ENCODE assay signal across 18 mouse cellular contexts in genomic region chr16:85637079-85637478, GRCm38 (mm10).
"Had no signal": no experiment of that assay in that cellular context is flagged by ENCODE, and none has a peak within 500 bp of the region (broad histone marks: within the 10 kb centered on the region; RNA-seq: fewer than 3 reads in every experiment).

No protein-coding gene starts in this region.

- H3K4me3 ChIP-seq: liver, embryonic 12.5 days; megakaryocyte, embryonic 14.5 days; midbrain, embryonic 12.5 days had no signal

- H3K9me3 ChIP-seq: liver, embryonic 12.5 days; midbrain, embryonic 12.5 days had no signal

- DNase-seq: lung, adult 18-20 months; lung, embryonic 14.5 days; lung, postnatal 10 days; lung, postnatal 4 days; midbrain, embryonic 14.5 days; retina, postnatal 1 day; right cerebral cortex, adult 18-20 months; right cerebral cortex, postnatal 25 days; right cerebral cortex, postnatal 4 days; spleen, adult 18-20 months; thymus, adult 18-20 months; thymus, postnatal 14 days; thymus, postnatal 36 days had no signal

- H3K4me1 ChIP-seq: liver, embryonic 12.5 days; megakaryocyte, embryonic 14.5 days; midbrain, embryonic 12.5 days had no signal

- H3K27ac ChIP-seq: liver, embryonic 12.5 days; liver, embryonic 14.5 days; midbrain, embryonic 12.5 days had no signal

- H3K4me2 ChIP-seq: liver, embryonic 12.5 days; lung, embryonic 14.5 days; midbrain, embryonic 12.5 days had no signal

- H3K36me3 ChIP-seq: liver, embryonic 12.5 days; midbrain, embryonic 12.5 days had no signal

- ATAC-seq: liver, embryonic 12.5 days; midbrain, embryonic 16.5 days had no signal

- H3K27me3 ChIP-seq: liver, embryonic 12.5 days; megakaryocyte, embryonic 14.5 days; midbrain, embryonic 12.5 days had no signal

- H3K9ac ChIP-seq: liver, embryonic 12.5 days; liver, embryonic 14.5 days; lung, embryonic 14.5 days; midbrain, embryonic 12.5 days had no signal
